Mouse (Mus musculus): ENCODE measurements around the gene Rfk. TPM values are rescaled to one million over a fixed set of nuclear protein-coding genes. Genes with fewer than 3 reads are reported as not detected.

Gene Rfk
- polyA plus RNA-seq, 1 experiment from 2014 or later = 88.3 TPM

GRCm38 (mm10) chr19:17355950-17356867, 37.6 kb upstream of the Rfk start:
- ATAC-seq (replicated peaks; ENCODE audit: low FRiP score) = peak; percentile 88
- H3K36me3 ChIP-seq (ENCODE audit: control insufficient read depth, insufficient read depth, low read length) = no peaks in the 10 kb centered on the region
- H3K4me3 ChIP-seq (ENCODE audit: low read depth, low read length) = peak overlapping the region; percentile 86
- H3K27me3 ChIP-seq (replicated peaks; ENCODE audit: control insufficient read depth, insufficient read depth, low read length) = peaks cover 2% of the 10 kb centered on the region; the same call in 1 of the 2 replicates
- peak overlapping the region; percentile 84 for H3K9ac ChIP-seq (ENCODE audit: low read depth, low read length)
- H3K27ac ChIP-seq (ENCODE audit: low read depth, low read length) = peak overlapping the region; percentile 80
- H3K4me2 ChIP-seq = peak overlapping the region; percentile 69
- peak; percentile 84 for DNase-seq (ENCODE audit: low spot score)
- H3K9me3 ChIP-seq (ENCODE audit: control insufficient read depth, low read length) = no peaks in the 10 kb centered on the region
- peaks cover 51% of the 10 kb centered on the region for H3K4me1 ChIP-seq (replicated peaks; ENCODE audit: control insufficient read depth, insufficient read depth, low read length)
- under 1% methylated on average over 50 of the region's 50 CpGs for WGBS

- H3K4me1 ChIP-seq (replicated peaks; ENCODE audit: control insufficient read depth, insufficient read depth, low read length) = peaks cover 48% of the 10 kb centered on the region
- 58% methylated on average over 6 of the region's 6 CpGs for WGBS
- peaks cover 2% of the 10 kb centered on the region; the same call in 1 of the 2 replicates for H3K27me3 ChIP-seq (replicated peaks; ENCODE audit: control insufficient read depth, insufficient read depth, low read length)
- ATAC-seq (replicated peaks; ENCODE audit: low FRiP score) (no peak), DNase-seq (ENCODE audit: low spot score) (no peak)
- no peaks in the 10 kb centered on the region for H3K9me3 ChIP-seq (ENCODE audit: control insufficient read depth, low read length)
- H3K9ac ChIP-seq (ENCODE audit: low read depth, low read length) = no peak overlapping the region
- no peak overlapping the region for H3K27ac ChIP-seq (ENCODE audit: low read depth, low read length)
- H3K4me2 ChIP-seq = peak overlapping the region; percentile 69
- H3K4me3 ChIP-seq (ENCODE audit: low read depth, low read length) = peak overlapping the region; percentile 86
- H3K36me3 ChIP-seq (ENCODE audit: control insufficient read depth, insufficient read depth, low read length) = no peaks in the 10 kb centered on the region
Measured at GRCm38 (mm10) chr19:17356932-17357331, 36.9 kb upstream of the Rfk start.

GRCm38 (mm10) chr19:17357391-17357790, 36.5 kb upstream of the Rfk start:
- Histone ChIP-seq H3K27me3 (replicated peaks; ENCODE audit: control insufficient read depth, insufficient read depth, low read length) (peaks cover 2% of the 10 kb centered on the region; the same call in 1 of the 2 replicates), H3K4me1 (replicated peaks; ENCODE audit: control insufficient read depth, insufficient read depth, low read length) (peaks cover 47% of the 10 kb centered on the region), H3K4me2 (no peak overlapping the region), H3K9me3 (ENCODE audit: control insufficient read depth, low read length) (no peaks in the 10 kb centered on the region), H3K27ac (ENCODE audit: low read depth, low read length) (no peak overlapping the region), H3K9ac (ENCODE audit: low read depth, low read length) (no peak overlapping the region), H3K36me3 (ENCODE audit: control insufficient read depth, insufficient read depth, low read length) (no peaks in the 10 kb centered on the region), H3K4me3 (ENCODE audit: low read depth, low read length) (no peak overlapping the region)
- DNase-seq (ENCODE audit: low spot score) (no peak), ATAC-seq (replicated peaks; ENCODE audit: low FRiP score) (no peak)
- 67% methylated on average over 3 of the region's 3 CpGs for WGBS

GRCm38 (mm10) chr19:17359315-17359890, 34.4 kb upstream of the Rfk start:
- ATAC-seq (replicated peaks; ENCODE audit: low FRiP score) (no peak), DNase-seq (ENCODE audit: low spot score) (no peak)
- Histone ChIP-seq H3K4me1 (replicated peaks; ENCODE audit: control insufficient read depth, insufficient read depth, low read length) (peaks cover 31% of the 10 kb centered on the region), H3K9ac (ENCODE audit: low read depth, low read length) (no peak overlapping the region), H3K27ac (ENCODE audit: low read depth, low read length) (no peak overlapping the region), H3K4me2 (peak overlapping the region; percentile 34), H3K9me3 (ENCODE audit: control insufficient read depth, low read length) (no peaks in the 10 kb centered on the region), H3K36me3 (ENCODE audit: control insufficient read depth, insufficient read depth, low read length) (no peaks in the 10 kb centered on the region), H3K4me3 (ENCODE audit: low read depth, low read length) (no peak overlapping the region), H3K27me3 (replicated peaks; ENCODE audit: control insufficient read depth, insufficient read depth, low read length) (peaks cover 2% of the 10 kb centered on the region; the same call in 1 of the 2 replicates)
- 57% methylated on average over 14 of the region's 14 CpGs for WGBS

- H3K27me3 ChIP-seq (replicated peaks; ENCODE audit: control insufficient read depth, insufficient read depth, low read length) = 0 out of 2 replicates have a peak, but pooled peaks cover under 1% of the 10 kb centered on the region
- no peak overlapping the region for H3K4me3 ChIP-seq (ENCODE audit: low read depth, low read length)
- ATAC-seq (replicated peaks; ENCODE audit: low FRiP score) = peak; percentile 68
- peaks cover 29% of the 10 kb centered on the region for H3K4me1 ChIP-seq (replicated peaks; ENCODE audit: control insufficient read depth, insufficient read depth, low read length)
- no peak overlapping the region; the same call in 1 of the 2 replicates for H3K9ac ChIP-seq (ENCODE audit: low read depth, low read length)
- H3K4me2 ChIP-seq = peak overlapping the region; percentile 26
- no peaks in the 10 kb centered on the region for H3K36me3 ChIP-seq (ENCODE audit: control insufficient read depth, insufficient read depth, low read length)
- H3K9me3 ChIP-seq (ENCODE audit: control insufficient read depth, low read length) = no peaks in the 10 kb centered on the region
- DNase-seq (ENCODE audit: low spot score) = no peak
- 17% methylated on average over 2 of the region's 2 CpGs for WGBS
- H3K27ac ChIP-seq (ENCODE audit: low read depth, low read length) = peak overlapping the region; percentile 57
Measured at GRCm38 (mm10) chr19:17361181-17361580, 32.7 kb upstream of the Rfk start.

- 32% methylated on average over 3 of the region's 3 CpGs for whole genome bisulfite sequencing
- ATAC-seq (replicated peaks; ENCODE audit: low FRiP score) (no peak), DNase-seq (ENCODE audit: low spot score) (no peak)
- H3K27me3 ChIP-seq (replicated peaks; ENCODE audit: control insufficient read depth, insufficient read depth, low read length) = no peaks in the 10 kb centered on the region
- H3K4me1 ChIP-seq (replicated peaks; ENCODE audit: control insufficient read depth, insufficient read depth, low read length) = peaks cover 18% of the 10 kb centered on the region
- no peaks in the 10 kb centered on the region for H3K9me3 ChIP-seq (ENCODE audit: control insufficient read depth, low read length)
- H3K9ac ChIP-seq (ENCODE audit: low read depth, low read length) = no peak overlapping the region
- no peak overlapping the region for H3K4me3 ChIP-seq (ENCODE audit: low read depth, low read length)
- no peak overlapping the region for H3K4me2 ChIP-seq
- no peaks in the 10 kb centered on the region for H3K36me3 ChIP-seq (ENCODE audit: control insufficient read depth, insufficient read depth, low read length)
- H3K27ac ChIP-seq (ENCODE audit: low read depth, low read length) = no peak overlapping the region
Measured at GRCm38 (mm10) chr19:17364741-17365140, 29.1 kb upstream of the Rfk start.

- 0 out of 2 replicates have a peak, but pooled peaks cover 2% of the 10 kb centered on the region for H3K4me1 ChIP-seq (replicated peaks; ENCODE audit: control insufficient read depth, insufficient read depth, low read length)
- ATAC-seq (replicated peaks; ENCODE audit: low FRiP score) = no peak
- H3K36me3 ChIP-seq (ENCODE audit: control insufficient read depth, insufficient read depth, low read length) = no peaks in the 10 kb centered on the region
- 87% methylated on average over 8 of the region's 8 CpGs for WGBS
- no peak overlapping the region for H3K4me3 ChIP-seq (ENCODE audit: low read depth, low read length)
- H3K27ac ChIP-seq (ENCODE audit: low read depth, low read length) = no peak overlapping the region
- no peak for DNase-seq (ENCODE audit: low spot score)
- no peaks in the 10 kb centered on the region for H3K9me3 ChIP-seq (ENCODE audit: control insufficient read depth, low read length)
- no peak overlapping the region for H3K4me2 ChIP-seq
- H3K9ac ChIP-seq (ENCODE audit: low read depth, low read length) = no peak overlapping the region
- no peaks in the 10 kb centered on the region for H3K27me3 ChIP-seq (replicated peaks; ENCODE audit: control insufficient read depth, insufficient read depth, low read length)
Measured at GRCm38 (mm10) chr19:17366364-17367090, 27.3 kb upstream of the Rfk start.

- H3K36me3 ChIP-seq (ENCODE audit: control insufficient read depth, insufficient read depth, low read length) = no peaks in the 10 kb centered on the region
- H3K27ac ChIP-seq (ENCODE audit: low read depth, low read length) = no peak overlapping the region
- DNase-seq (ENCODE audit: low spot score) = no peak
- H3K9ac ChIP-seq (ENCODE audit: low read depth, low read length) = no peak overlapping the region
- no peaks in the 10 kb centered on the region for H3K27me3 ChIP-seq (replicated peaks; ENCODE audit: control insufficient read depth, insufficient read depth, low read length)
- 74% methylated on average over 9 of the region's 9 CpGs for WGBS
- no peak overlapping the region for H3K4me3 ChIP-seq (ENCODE audit: low read depth, low read length)
- H3K4me1 ChIP-seq (replicated peaks; ENCODE audit: control insufficient read depth, insufficient read depth, low read length) = no peaks in the 10 kb centered on the region
- no peaks in the 10 kb centered on the region for H3K9me3 ChIP-seq (ENCODE audit: control insufficient read depth, low read length)
- no peak overlapping the region for H3K4me2 ChIP-seq
- ATAC-seq (replicated peaks; ENCODE audit: low FRiP score) = no peak; the same call in 1 of the 2 replicates
Measured at GRCm38 (mm10) chr19:17368557-17368956, 25.3 kb upstream of the Rfk start.

Data from liver, embryonic 11.5 days (tissue).